30 mouse cellular contexts compared by ENCODE assay signal in the genomic region with DNA sequence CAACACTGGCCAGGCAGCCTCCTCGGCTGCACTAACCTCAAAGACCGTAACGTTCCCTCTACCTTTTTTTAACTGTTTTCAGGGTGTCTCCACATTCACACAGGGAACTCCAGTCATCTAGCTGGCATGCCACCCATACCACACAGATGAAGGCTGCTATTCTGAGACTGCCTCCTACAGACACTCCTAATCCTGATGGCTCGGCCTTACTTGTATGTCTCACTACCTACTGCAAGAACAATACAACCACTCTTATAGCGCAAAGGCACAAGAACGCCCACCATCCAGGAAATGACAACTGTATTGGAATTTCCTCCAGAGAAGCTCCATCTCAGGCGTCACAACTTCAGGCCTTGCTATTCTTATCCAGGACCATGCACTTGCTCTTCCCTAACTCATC. TPM values are rescaled to one million over a fixed set of nuclear protein-coding genes. Genes with fewer than 3 reads are reported as not detected.
DNase-seq lines count a peak whose midpoint lies in the region; ATAC-seq and TF ChIP-seq lines count a peak whose summit lies in the region.
"Had no signal": no experiment of that assay in that cellular context is flagged by ENCODE, and none has a peak within 500 bp of the region (broad histone marks: within the 10 kb centered on the region; RNA-seq: fewer than 3 reads in every experiment).

No protein-coding gene starts in this region.

- intact Hi-C loops in left cerebral cortex, postnatal 36 days (cut with DNase I) = no loop called here

- H3K27me3 ChIP-seq in stomach, embryonic 16.5 days (ENCODE audit: control insufficient read depth, insufficient read depth, low read length) = no peaks in the 10 kb centered on the region
- no peaks in the 10 kb centered on the region for H3K27me3 ChIP-seq in stomach, postnatal 0 days (ENCODE audit: control insufficient read depth, insufficient read depth, low read length)
- H3K27me3 ChIP-seq: forebrain, embryonic 13.5 days; heart, embryonic 13.5 days; liver, embryonic 15.5 days; lung, embryonic 15.5 days; neural tube, embryonic 13.5 days had no signal

- H3K27ac ChIP-seq in stomach, embryonic 16.5 days (ENCODE audit: low read length) = peak overlapping the region; percentile 72; the same call in 1 of the 2 replicates
- no peak overlapping the region for H3K27ac ChIP-seq in stomach, postnatal 0 days (replicated peaks)
- H3K27ac ChIP-seq: forebrain, embryonic 13.5 days; heart, embryonic 13.5 days; hindbrain, postnatal 0 days; layer of hippocampus, adult 2 months; limb, embryonic 10.5 days; liver, embryonic 15.5 days; midbrain, embryonic 10.5 days; neural tube, embryonic 13.5 days had no signal

- H3K4me2 ChIP-seq in stomach, embryonic 16.5 days (ENCODE audit: low read depth, low read length) = no peak overlapping the region
- no peak overlapping the region for H3K4me2 ChIP-seq in stomach, postnatal 0 days (replicated peaks; ENCODE audit: low read depth)
- H3K4me2 ChIP-seq: forebrain, embryonic 13.5 days; heart, embryonic 13.5 days; liver, embryonic 15.5 days; lung, embryonic 15.5 days; neural tube, embryonic 13.5 days had no signal

- no peaks in the 10 kb centered on the region for H3K36me3 ChIP-seq in stomach, embryonic 16.5 days (ENCODE audit: control insufficient read depth, insufficient read depth, low read length)
- H3K36me3 ChIP-seq in stomach, postnatal 0 days (ENCODE audit: control insufficient read depth, insufficient read depth, low read length) = no peaks in the 10 kb centered on the region
- H3K36me3 ChIP-seq: limb, embryonic 10.5 days; liver, embryonic 15.5 days; lung, embryonic 15.5 days; midbrain, embryonic 10.5 days; neural tube, embryonic 13.5 days had no signal

- no peak overlapping the region for H3K9ac ChIP-seq in stomach, embryonic 16.5 days (ENCODE audit: low read length)
- H3K9ac ChIP-seq in stomach, postnatal 0 days (ENCODE audit: low read length) = no peak overlapping the region
- H3K9ac ChIP-seq: forebrain, embryonic 13.5 days; heart, embryonic 13.5 days; liver, embryonic 15.5 days; lung, embryonic 15.5 days; neural tube, embryonic 13.5 days had no signal

- WGBS in stomach, embryonic 16.5 days = 88% methylated on average over 7 of the region's 7 CpGs
- 91% methylated on average over 7 of the region's 7 CpGs for WGBS in stomach, postnatal 0 days

- TF ChIP-seq CTCF in stomach, postnatal 0 days (IDR thresholded peaks at IDR 0.05; ENCODE audit: low read depth) = no peak

- DNase-seq in layer of hippocampus, adult 9-11 months = peak; percentile 48
- no peak for DNase-seq in layer of hippocampus, postnatal 36 days
- no peak for DNase-seq in stomach, postnatal 0 days (ENCODE audit: low spot score)
- DNase-seq in left cerebral cortex, postnatal 36 days (ENCODE audit: low spot score in 2 of 2) = peak; percentile 60 to 66
- no peak for DNase-seq in cerebellum, adult 11 months
- no peak for DNase-seq in urinary bladder, postnatal 14 days (ENCODE audit: low spot score)
- DNase-seq: adrenal gland, postnatal 25 days; cerebellum, postnatal 14 days; gastrocnemius, postnatal 14 days; heart, adult 18-20 months; heart, postnatal 14 days; kidney, adult 9 months; kidney, postnatal 14 days; liver; lung, postnatal 4 days; retina, postnatal 1 day; thymus, adult 2 months had no signal

- no peaks in the 10 kb centered on the region for H3K9me3 ChIP-seq in stomach, embryonic 16.5 days (replicated peaks; ENCODE audit: control insufficient read depth, low read length)
- H3K9me3 ChIP-seq in stomach, postnatal 0 days (ENCODE audit: control insufficient read depth, low read length) = no peaks in the 10 kb centered on the region
- H3K9me3 ChIP-seq: forebrain, embryonic 13.5 days; heart, embryonic 13.5 days; limb, embryonic 10.5 days; liver, embryonic 15.5 days; lung, embryonic 15.5 days; neural tube, embryonic 13.5 days had no signal

- no peaks in the 10 kb centered on the region for H3K4me1 ChIP-seq in stomach, embryonic 16.5 days (ENCODE audit: control insufficient read depth, insufficient read depth, low read length)
- no peaks in the 10 kb centered on the region for H3K4me1 ChIP-seq in stomach, postnatal 0 days (replicated peaks; ENCODE audit: control insufficient read depth, insufficient read depth)
- H3K4me1 ChIP-seq: forebrain, embryonic 13.5 days; limb, embryonic 10.5 days; liver, embryonic 15.5 days; midbrain, embryonic 10.5 days; neural tube, embryonic 13.5 days had no signal

- no peak for TF ChIP-seq EP300 in stomach, postnatal 0 days (optimal IDR thresholded peaks at IDR 0.05)

- no peak overlapping the region for H3K4me3 ChIP-seq in stomach, embryonic 16.5 days (replicated peaks; ENCODE audit: low read length)
- no peak overlapping the region for H3K4me3 ChIP-seq in stomach, postnatal 0 days (ENCODE audit: low read depth, low read length)
- H3K4me3 ChIP-seq: forebrain, embryonic 13.5 days; heart, embryonic 13.5 days; layer of hippocampus, adult 2 months; limb, embryonic 10.5 days; liver, embryonic 15.5 days; lung, embryonic 15.5 days; midbrain, embryonic 10.5 days; myocyte; neural tube, embryonic 13.5 days had no signal

- no peak for ATAC-seq in stomach, embryonic 16.5 days (ENCODE audit: insufficient read depth, low FRiP score)
- no peak for ATAC-seq in stomach, postnatal 0 days (ENCODE audit: low FRiP score, low TSS enrichment)
- ATAC-seq: CD4-positive, CD25-positive, alpha-beta regulatory T cell, adult 4 months; forebrain, embryonic 13.5 days; hindbrain, postnatal 0 days; midbrain, embryonic 16.5 days had no signal

RNA-seq across cellular contexts. Expression of gene Osbpl3, which starts 15.8 kb away (rescaled TPM):
- total RNA-seq in layer of hippocampus, postnatal 36 days (2021) = 10 to 100 TPM; 18.2 to 22.5 TPM
- 15.5 and 19.0 TPM in 2 replicates for polyA plus RNA-seq in stomach, embryonic 16.5 days (2015; fragmentation: Nextera tagmentation; extraction: Ambion mirVana)
- 14.5 and 15.6 TPM in 2 replicates for polyA plus RNA-seq in stomach, postnatal 0 days (2015; fragmentation: Nextera tagmentation; extraction: Ambion mirVana)
- 10 to 100 TPM; 34.2 to 41.6 TPM for total RNA-seq in left cerebral cortex, postnatal 36 days (2021)

Comparison
In these comparisons a context has a peak if more than half of its experiments do, and no peak if none do; other contexts are left out.
1. DNase-seq: peak in layer of hippocampus, adult 9-11 months (single experiment) and left cerebral cortex, postnatal 36 days (2 of 2); none in layer of hippocampus, postnatal 36 days (0 of 2), stomach, postnatal 0 days (single experiment), cerebellum, adult 11 months (single experiment) and urinary bladder, postnatal 14 days (single experiment).